Mouse (Mus musculus) ES-Bruce4 (cell line): Measurements from ENCODE around the gene Stkld1.

Source experiments
- CTCF ChIP-seq: IDR thresholded peaks from one replicate; pipeline ENCODE4 v1.8.1; 2011; ENCODE audit warnings: low read depth, low read length
- EP300 ChIP-seq: IDR thresholded peaks from 2 replicates; pipeline ENCODE4 v1.6.1; 2011; ENCODE audit warnings: low read depth, low read length; ENCODE audit not compliant: insufficient read depth
- POLR2A ChIP-seq: IDR thresholded peaks from one replicate; pipeline ENCODE4 v1.8.1; 2011; ENCODE audit warnings: low read length; ENCODE audit not compliant: insufficient read depth

DNA sequence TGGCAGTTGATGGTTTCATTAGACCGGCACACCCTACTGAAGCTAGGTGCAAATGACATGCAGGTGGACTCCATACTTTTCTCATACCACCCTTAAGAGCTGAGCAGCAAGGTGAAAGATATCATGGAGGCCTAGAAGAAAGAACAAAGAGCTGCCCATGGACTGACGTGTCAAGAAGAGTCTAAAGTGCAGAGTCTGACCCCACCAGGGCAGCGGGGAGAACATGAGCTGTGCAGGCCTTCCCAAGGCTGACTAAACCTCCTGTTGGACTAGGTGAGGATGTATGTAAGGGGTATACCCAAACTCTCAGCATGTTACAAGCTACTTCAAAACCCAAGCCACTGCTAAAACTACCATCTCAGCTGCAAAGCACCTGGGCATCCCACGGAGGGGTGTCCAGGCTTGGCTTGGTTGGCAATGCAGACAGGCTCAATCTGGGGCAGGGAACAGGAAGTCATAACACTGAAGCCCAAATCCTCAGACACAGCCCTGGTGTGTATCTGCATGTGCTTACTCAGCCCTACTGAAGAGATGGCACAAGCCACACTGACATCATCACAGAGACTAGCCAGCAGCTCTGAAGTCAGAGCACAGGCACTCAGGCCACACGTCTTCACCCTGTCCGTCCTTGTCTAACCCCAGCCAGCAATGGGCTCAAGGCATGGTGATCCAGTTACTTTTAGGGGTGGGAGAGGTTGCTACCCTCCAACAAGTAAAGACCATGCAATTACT is 5.9 kb upstream of the Stkld1 start:
- no peak for TF ChIP-seq EP300
- TF ChIP-seq CTCF = no peak
- TF ChIP-seq POLR2A = no peak
